Comparison of ENCODE assay signal across 10 mouse cellular contexts in genomic region chr11:5901320-5901719, GRCm38 (mm10). TPM values are rescaled to one million over a fixed set of nuclear protein-coding genes. Genes with fewer than 3 reads are reported as not detected.
DNase-seq lines count a peak whose midpoint lies in the region; ATAC-seq and TF ChIP-seq lines count a peak whose summit lies in the region.
"Had no signal": no experiment of that assay in that cellular context is flagged by ENCODE, and none has a peak within 500 bp of the region (broad histone marks: within the 10 kb centered on the region; RNA-seq: fewer than 3 reads in every experiment).

No protein-coding gene starts in this region.

- 21% methylated on average over 3 of the region's 3 CpGs for WGBS in forebrain, embryonic 11.5 days
- 20% methylated on average over 3 of the region's 3 CpGs for WGBS in intestine, embryonic 14.5 days
- WGBS in neural tube, embryonic 12.5 days: 26% methylated on average over 3 of the region's 3 CpGs

- H3K27me3 ChIP-seq in forebrain, embryonic 11.5 days (ENCODE audit: control insufficient read depth, insufficient read depth, low read length): peaks cover 2% of the 10 kb centered on the region
- H3K27me3 ChIP-seq in intestine, embryonic 14.5 days (replicated peaks; ENCODE audit: control insufficient read depth, insufficient read depth, low read length): no peaks in the 10 kb centered on the region; the same call in 1 of the 2 replicates
- H3K27me3 ChIP-seq in neural tube, embryonic 12.5 days (replicated peaks): peaks cover 4% of the 10 kb centered on the region; the same call in 1 of the 2 replicates

- H3K9ac ChIP-seq in forebrain, embryonic 11.5 days (ENCODE audit: low read length): peak overlapping the region; percentile 67
- peak overlapping the region; percentile 40 for H3K9ac ChIP-seq in intestine, embryonic 14.5 days (ENCODE audit: low read length)
- peak overlapping the region; percentile 49 for H3K9ac ChIP-seq in neural tube, embryonic 12.5 days

- no peaks in the 10 kb centered on the region for H3K9me3 ChIP-seq in forebrain, embryonic 11.5 days (ENCODE audit: control insufficient read depth, low read length)
- H3K9me3 ChIP-seq in intestine, embryonic 14.5 days (ENCODE audit: control insufficient read depth, low read length): no peaks in the 10 kb centered on the region
- no peaks in the 10 kb centered on the region for H3K9me3 ChIP-seq in neural tube, embryonic 12.5 days

- H3K4me1 ChIP-seq in forebrain, embryonic 11.5 days (replicated peaks; ENCODE audit: control insufficient read depth, insufficient read depth, low read length): peaks cover 8% of the 10 kb centered on the region; the same call in 1 of the 2 replicates
- peaks cover 30% of the 10 kb centered on the region for H3K4me1 ChIP-seq in intestine, embryonic 14.5 days (replicated peaks; ENCODE audit: control insufficient read depth, insufficient read depth, low read length)
- peaks cover 34% of the 10 kb centered on the region for H3K4me1 ChIP-seq in neural tube, embryonic 12.5 days

- H3K4me2 ChIP-seq in forebrain, embryonic 11.5 days (ENCODE audit: low read depth, low read length, severe bottlenecking): peak overlapping the region; percentile 65
- peak overlapping the region; percentile 67 for H3K4me2 ChIP-seq in intestine, embryonic 14.5 days (ENCODE audit: low read length)
- peak overlapping the region; percentile 68 for H3K4me2 ChIP-seq in neural tube, embryonic 12.5 days (replicated peaks)

- no peak for ATAC-seq in forebrain, embryonic 11.5 days (replicated peaks; ENCODE audit: low FRiP score)
- ATAC-seq in intestine, embryonic 14.5 days (replicated peaks; ENCODE audit: low FRiP score, low TSS enrichment, low read depth): no peak
- ATAC-seq in neural tube, embryonic 12.5 days (ENCODE audit: low FRiP score, low read depth): peak; percentile 11; the same call in 1 of the 2 replicates
- ATAC-seq in CD4-positive, CD25-positive, alpha-beta regulatory T cell, adult 4 months: no peak

- peak overlapping the region; percentile 33; the same call in 1 of the 2 replicates for H3K4me3 ChIP-seq in left cerebral cortex, adult 2 months
- H3K4me3 ChIP-seq in forebrain, embryonic 11.5 days (ENCODE audit: low read depth, low read length): peak overlapping the region; percentile 34
- peak overlapping the region; percentile 40 for H3K4me3 ChIP-seq in intestine, embryonic 14.5 days (ENCODE audit: low read depth, low read length)
- H3K4me3 ChIP-seq in neural tube, embryonic 12.5 days: peak overlapping the region; percentile 29; the same call in 1 of the 2 replicates
- H3K4me3 ChIP-seq: myocyte had no signal

- no peak for TF ChIP-seq CTCF in left cerebral cortex, adult 2 months (IDR thresholded peaks at IDR 0.05)

- H3K27ac ChIP-seq in left cerebral cortex, adult 2 months: peak overlapping the region; percentile 73
- no peak overlapping the region for H3K27ac ChIP-seq in forebrain, embryonic 11.5 days (ENCODE audit: low read depth, low read length)
- peak overlapping the region; percentile 14; the same call in 1 of the 2 replicates for H3K27ac ChIP-seq in intestine, embryonic 14.5 days (ENCODE audit: low read depth)
- H3K27ac ChIP-seq in neural tube, embryonic 12.5 days: no peak overlapping the region

- intact Hi-C loops in left cerebral cortex, adult 2 months (cut with DNase I): no loop called here
- intact Hi-C loops in left cerebral cortex, postnatal 14 days (cut with DNase I): no loop called here

- no peaks in the 10 kb centered on the region for H3K36me3 ChIP-seq in forebrain, embryonic 11.5 days (ENCODE audit: control insufficient read depth, insufficient read depth, low read length)
- H3K36me3 ChIP-seq in intestine, embryonic 14.5 days (ENCODE audit: control insufficient read depth, insufficient read depth, low read length): no peaks in the 10 kb centered on the region
- no peaks in the 10 kb centered on the region for H3K36me3 ChIP-seq in neural tube, embryonic 12.5 days

- no peak for DNase-seq in left cerebral cortex, adult 2 months (ENCODE audit: extremely low spot score in 1 of 2, low spot score in 2 of 2)
- no peak for DNase-seq in left cerebral cortex, postnatal 14 days (ENCODE audit: low spot score in 2 of 2)
- no peak for DNase-seq in forebrain, embryonic 11.5 days (ENCODE audit: low spot score)
- no peak for DNase-seq in intestine, embryonic 14.5 days (ENCODE audit: low spot score)
- DNase-seq in adrenal gland, postnatal 25 days: no peak
- DNase-seq in right cerebral cortex, postnatal 14 days: no peak

RNA-seq across cellular contexts. Expression of gene Myl7, which starts 2.7 kb away (rescaled TPM):
- total RNA-seq in left cerebral cortex, adult 2 months (2021): not detected
- not detected for total RNA-seq in left cerebral cortex, postnatal 14 days (2021)
- 0.47 and 1.3 TPM in 2 replicates for polyA plus RNA-seq in forebrain, embryonic 11.5 days (2014; fragmentation: Nextera tagmentation; extraction: Ambion mirVana)
- polyA plus RNA-seq in intestine, embryonic 14.5 days (2014; fragmentation: Nextera tagmentation; extraction: Ambion mirVana): 22.9 and 33.3 TPM in 2 replicates
- 5.1 and 5.5 TPM in 2 replicates for polyA plus RNA-seq in neural tube, embryonic 12.5 days (2016; fragmentation: Nextera tagmentation; extraction: Ambion mirVana)
- not detected in 2 replicates for total RNA-seq in adrenal gland, postnatal 25 days (2021)
- polyA plus RNA-seq in CD4-positive, CD25-positive, alpha-beta regulatory T cell, adult 4 months (2017; shearing (Covaris generic)): not detected
- total RNA-seq: layer of hippocampus, adult 18-20 months had no signal
- polyA plus RNA-seq: myocyte had no signal

RNA-seq across cellular contexts. Expression of gene Pold2, which starts 23.2 kb away (rescaled TPM):
- total RNA-seq in left cerebral cortex, adult 2 months (2021): 10 to 100 TPM; 18.7 to 20.7 TPM
- total RNA-seq in left cerebral cortex, postnatal 14 days (2021): 10 to 100 TPM; 19.4 to 21.2 TPM
- polyA plus RNA-seq in forebrain, embryonic 11.5 days (2014; fragmentation: Nextera tagmentation; extraction: Ambion mirVana): 130 TPM in 2 replicates
- 130 and 137 TPM in 2 replicates for polyA plus RNA-seq in intestine, embryonic 14.5 days (2014; fragmentation: Nextera tagmentation; extraction: Ambion mirVana)
- polyA plus RNA-seq in neural tube, embryonic 12.5 days (2016; fragmentation: Nextera tagmentation; extraction: Ambion mirVana): 77.5 and 81.5 TPM in 2 replicates
- 33.6 and 42.2 TPM in 2 replicates for total RNA-seq in adrenal gland, postnatal 25 days (2021)
- 10 to 100 TPM; 29.7 to 67.2 TPM for polyA plus RNA-seq in CD4-positive, CD25-positive, alpha-beta regulatory T cell, adult 4 months (2017; shearing (Covaris generic))

RNA-seq across cellular contexts. Expression of gene Aebp1, which starts 39.6 kb away (rescaled TPM):
- total RNA-seq in left cerebral cortex, adult 2 months (2021): 10 to 100 TPM; 16.5 to 22.8 TPM
- 10 to 100 TPM; 15.2 to 18.6 TPM for total RNA-seq in left cerebral cortex, postnatal 14 days (2021)
- 20.4 and 24.9 TPM in 2 replicates for polyA plus RNA-seq in forebrain, embryonic 11.5 days (2014; fragmentation: Nextera tagmentation; extraction: Ambion mirVana)
- 37.6 and 37.9 TPM in 2 replicates for polyA plus RNA-seq in intestine, embryonic 14.5 days (2014; fragmentation: Nextera tagmentation; extraction: Ambion mirVana)
- polyA plus RNA-seq in neural tube, embryonic 12.5 days (2016; fragmentation: Nextera tagmentation; extraction: Ambion mirVana): 19.0 TPM in 2 replicates
- 399 and 434 TPM in 2 replicates for total RNA-seq in adrenal gland, postnatal 25 days (2021)
- under 1 TPM; 0.35 to 0.51 TPM for polyA plus RNA-seq in CD4-positive, CD25-positive, alpha-beta regulatory T cell, adult 4 months (2017; shearing (Covaris generic))

RNA-seq across cellular contexts. Expression of gene Gck, which starts 48.6 kb away (rescaled TPM):
- 1 to 10 TPM; 1.7 to 2.4 TPM for total RNA-seq in left cerebral cortex, adult 2 months (2021)
- total RNA-seq in left cerebral cortex, postnatal 14 days (2021): 1 to 10 TPM; 1.6 to 2.1 TPM
- 1.8 and 4.5 TPM in 2 replicates for polyA plus RNA-seq in forebrain, embryonic 11.5 days (2014; fragmentation: Nextera tagmentation; extraction: Ambion mirVana)
- polyA plus RNA-seq in intestine, embryonic 14.5 days (2014; fragmentation: Nextera tagmentation; extraction: Ambion mirVana): 1.2 and 2.3 TPM in 2 replicates
- polyA plus RNA-seq in neural tube, embryonic 12.5 days (2016; fragmentation: Nextera tagmentation; extraction: Ambion mirVana): 1.4 and 2.0 TPM in 2 replicates
- 3.1 and 4.0 TPM in 2 replicates for total RNA-seq in adrenal gland, postnatal 25 days (2021)
- not detected for polyA plus RNA-seq in CD4-positive, CD25-positive, alpha-beta regulatory T cell, adult 4 months (2017; shearing (Covaris generic))

RNA-seq across cellular contexts. Expression of gene Ykt6, which starts 54.2 kb away (rescaled TPM):
- total RNA-seq in left cerebral cortex, adult 2 months (2021): 10 to 100 TPM; 75.8 to 79.8 TPM
- 100 to 1,000 TPM in 1 of 2 experiments, 10 to 100 TPM in 1; 99.6 to 108 TPM for total RNA-seq in left cerebral cortex, postnatal 14 days (2021)
- 25.5 and 27.2 TPM in 2 replicates for polyA plus RNA-seq in forebrain, embryonic 11.5 days (2014; fragmentation: Nextera tagmentation; extraction: Ambion mirVana)
- 23.0 and 23.3 TPM in 2 replicates for polyA plus RNA-seq in intestine, embryonic 14.5 days (2014; fragmentation: Nextera tagmentation; extraction: Ambion mirVana)
- 59.0 and 62.1 TPM in 2 replicates for polyA plus RNA-seq in neural tube, embryonic 12.5 days (2016; fragmentation: Nextera tagmentation; extraction: Ambion mirVana)
- 75.5 and 86.3 TPM in 2 replicates for total RNA-seq in adrenal gland, postnatal 25 days (2021)
- 10 to 100 TPM; 28.1 to 31.5 TPM for polyA plus RNA-seq in CD4-positive, CD25-positive, alpha-beta regulatory T cell, adult 4 months (2017; shearing (Covaris generic))

Comparison
In these comparisons a context has a peak if more than half of its experiments do, and no peak if none do; other contexts are left out.
1. H3K27ac ChIP-seq: peak in left cerebral cortex, adult 2 months (single experiment) and intestine, embryonic 14.5 days (single experiment); none in forebrain, embryonic 11.5 days (single experiment) and neural tube, embryonic 12.5 days (single experiment).
2. RNA of gene Aebp1, which starts 39.6 kb away (polyA plus RNA-seq): 37.6 to 37.9 TPM in intestine, embryonic 14.5 days, 20.4 to 24.9 TPM in forebrain, embryonic 11.5 days and 19.0 TPM in neural tube, embryonic 12.5 days; 0.35 to 0.51 TPM in CD4-positive, CD25-positive, alpha-beta regulatory T cell, adult 4 months; every median in the first group is over 10 times any median in the second.
3. Peak in every context shown above with its lines, with median percentiles within 50 percentile points of each other: H3K4me3 ChIP-seq, H3K4me2 ChIP-seq and H3K9ac ChIP-seq.